Mouse (Mus musculus) heart, postnatal 36 days (tissue): ENCODE measurements around the gene Gm5105. TPM values are rescaled to one million over a fixed set of nuclear protein-coding genes. Genes with fewer than 3 reads are reported as not detected.
A peak's percentile ranks its signal among the peaks of the same experiment; 100 is the strongest.

ENCODE experiments used
- DNase-seq, 2 experiments: peaks; one replicate each; pipeline ENCODE4 v3.0.0; 2021 to 2022
- intact Hi-C: fragments of 180-260 bp; cut with DNase I; formaldehyde crosslinking; loops from one replicate; pipeline ENCODE4 v1.15.1; 2025
- total RNA-seq, 2 experiments: library from RNA; stranded (reverse); gene quantifications; 2 replicates each; pipeline ENCODE4 v1.2.3; 2021

Gene Gm5105
- total RNA-seq, result under 1 TPM; 0.64 to 0.81 TPM

DNA sequence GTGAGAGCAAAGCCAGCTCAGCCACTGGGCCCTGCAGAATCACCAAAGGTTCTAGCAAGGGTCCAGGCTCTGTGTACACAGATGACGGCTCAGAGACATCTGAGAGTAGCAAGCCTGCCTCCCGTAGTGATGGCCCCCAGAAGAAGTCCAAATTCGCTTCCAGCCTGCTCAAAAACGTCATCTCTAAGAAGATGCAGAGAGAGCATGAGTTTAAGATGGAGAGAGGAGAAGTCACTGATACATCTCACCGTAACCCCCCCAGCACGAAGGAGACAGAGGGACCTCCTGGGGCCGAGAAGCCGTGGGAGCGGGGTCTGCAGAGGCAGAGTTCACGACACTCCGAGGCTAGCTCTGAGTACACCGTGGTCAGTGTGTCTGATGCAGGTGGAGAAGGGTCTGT is at the start of gene Gm5105:
Gm5105 (minus strand) TSS at position 101 of the 400 bp plus-strand sequence.
- intact Hi-C loops, result loop anchor here (5.0 kb wide), 1 partner anchor 200 kb away; the partner anchor contains the start of gene Dnajb14
- no peak for DNase-seq

DNA sequence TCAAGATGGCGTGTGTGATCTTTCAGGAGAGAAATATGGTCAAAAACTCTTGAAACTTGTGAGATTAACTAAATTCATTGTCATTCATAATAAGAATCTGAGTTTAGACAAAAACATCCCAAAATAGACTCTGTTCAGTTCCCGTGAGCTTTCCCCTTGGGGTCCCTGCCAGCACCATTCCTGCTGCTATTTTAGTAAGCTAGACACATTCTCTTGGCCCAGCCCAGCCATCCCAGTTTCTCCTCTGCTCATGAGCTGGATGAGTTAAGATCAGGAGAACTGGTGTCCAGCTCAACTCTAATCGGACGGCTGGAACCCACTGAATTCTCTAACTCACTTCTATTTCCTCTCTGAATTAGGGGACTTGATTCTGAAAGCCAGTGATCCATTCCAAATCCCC is 49.7 kb upstream of the Gm5105 start:
- peak; percentile 37 to 60 for DNase-seq
- intact Hi-C loops, result loop anchor here (5.0 kb wide), 1 partner anchor 35 kb away; no protein-coding TSS in a partner anchor

DNA sequence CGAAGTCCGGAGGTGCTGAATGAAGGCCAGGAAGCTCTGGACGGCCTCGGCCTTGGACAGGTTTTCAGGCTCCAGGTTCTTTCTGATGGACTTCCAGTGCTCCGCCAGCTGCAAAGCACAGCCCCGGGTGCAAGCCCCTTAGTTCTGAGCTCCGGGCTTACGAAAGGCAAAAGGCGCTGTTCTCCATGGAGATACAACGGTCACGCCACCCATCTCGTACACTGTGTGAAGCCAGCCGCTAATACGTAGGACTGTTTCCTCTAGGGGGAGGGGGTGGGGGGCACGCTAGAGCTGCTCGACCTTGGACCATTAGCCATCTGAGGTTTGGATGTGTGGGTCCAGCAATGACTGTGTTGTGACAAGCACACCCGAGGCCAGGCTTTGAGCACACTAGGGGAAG is 46.9 kb upstream of the Gm5105 start:
- no peak for DNase-seq
- intact Hi-C loops, result no loop called here

DNA sequence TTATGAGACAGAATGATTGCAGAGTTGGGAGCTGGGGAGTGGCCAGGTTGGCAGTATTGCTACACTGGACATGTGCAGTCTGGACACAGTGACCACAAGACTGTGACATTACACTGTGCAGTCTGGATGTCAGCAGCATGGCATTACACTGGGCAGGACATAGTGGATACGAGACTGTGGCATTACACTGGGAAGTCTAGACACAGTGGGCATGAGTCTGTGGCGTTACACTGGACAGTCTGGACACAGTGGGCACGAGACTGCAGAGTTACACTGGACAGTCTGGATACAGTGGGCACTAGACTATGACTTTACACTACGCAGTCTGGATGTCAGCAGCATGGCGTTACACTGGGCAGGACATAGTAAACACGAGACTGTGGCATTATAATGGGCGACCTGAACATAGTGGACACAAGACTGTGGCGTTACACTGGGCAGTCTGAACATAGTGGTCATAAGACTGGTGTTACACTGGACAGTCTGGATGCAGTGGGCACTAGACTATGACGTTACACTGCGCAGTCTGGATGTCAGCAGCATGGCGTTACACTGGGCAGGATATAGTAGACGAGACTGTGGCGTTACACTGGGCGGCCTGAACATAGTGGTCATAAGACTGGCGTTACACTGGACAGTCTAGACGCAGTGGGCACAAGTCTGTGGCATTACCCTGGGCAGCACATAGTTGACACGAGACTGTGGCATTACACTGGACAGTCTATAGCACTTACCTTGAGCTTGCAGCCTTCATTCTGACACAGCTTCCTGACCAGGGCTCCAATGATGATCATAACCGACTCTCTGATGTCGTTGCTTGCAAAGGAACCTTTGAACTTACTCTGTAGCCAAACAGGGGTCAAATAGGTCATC is 44.0 kb upstream of the Gm5105 start:
- intact Hi-C loops, result no loop called here
- DNase-seq, result no peak

DNA sequence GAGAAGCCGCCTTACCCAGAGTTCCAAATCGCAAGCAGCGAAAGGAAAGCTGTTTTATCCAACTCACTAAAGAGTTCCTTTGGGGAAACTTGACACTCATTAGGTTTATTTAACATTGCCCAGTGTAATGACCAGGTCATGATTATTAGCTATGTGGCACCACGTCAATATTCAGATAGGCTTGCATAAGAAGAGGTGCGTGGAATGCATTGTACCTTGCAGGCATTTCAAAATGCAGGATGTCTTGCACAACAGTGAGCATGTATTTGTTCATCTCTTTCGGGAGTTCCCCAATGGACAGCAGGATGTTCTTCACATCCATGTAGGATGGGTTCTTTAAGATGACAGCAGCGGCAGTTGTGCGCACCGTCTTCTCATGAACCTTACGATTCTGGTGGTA is 39.7 kb upstream of the Gm5105 start:
- DNase-seq, result no peak
- intact Hi-C loops, result no loop called here

DNA sequence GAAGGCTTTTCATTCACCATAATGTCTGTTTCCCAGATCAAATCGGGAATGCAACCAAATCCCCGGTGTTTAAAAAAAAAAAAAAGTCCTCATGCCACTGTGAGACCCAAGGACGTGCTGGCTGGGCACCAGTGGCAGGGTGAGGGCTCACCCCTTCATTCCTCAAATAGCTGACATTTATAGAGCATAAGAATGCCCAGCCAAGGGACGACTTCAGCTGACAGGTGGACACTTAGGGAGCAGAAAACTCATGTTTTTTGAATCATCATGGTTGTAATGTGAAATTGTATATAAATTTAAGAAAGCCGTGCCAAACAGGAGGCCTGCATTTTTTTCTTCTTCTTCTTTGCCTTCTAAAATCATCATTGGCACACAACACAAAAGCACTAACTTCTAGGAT is 37.9 kb upstream of the Gm5105 start:
- DNase-seq, result no peak
- intact Hi-C loops, result no loop called here

DNA sequence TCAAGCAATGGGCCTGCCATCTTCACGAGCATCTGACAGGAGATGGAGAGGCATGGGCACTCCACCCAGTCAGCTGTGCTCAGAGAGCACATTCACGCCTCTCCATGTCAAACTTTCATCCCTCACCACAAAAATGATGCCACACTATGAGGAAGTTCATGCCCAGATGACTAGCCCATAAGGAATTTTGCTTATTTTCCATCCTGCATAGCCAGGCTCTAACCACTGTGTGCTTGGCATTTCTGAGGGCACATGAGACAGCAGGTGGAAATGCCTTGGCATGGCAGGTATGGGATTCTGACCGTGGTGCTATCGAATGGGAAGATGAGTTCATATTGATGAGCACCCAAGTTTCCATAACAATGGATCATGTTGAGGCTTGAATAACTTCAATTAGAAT is 36.5 kb upstream of the Gm5105 start:
- DNase-seq, result no peak
- intact Hi-C loops, result no loop called here

DNA sequence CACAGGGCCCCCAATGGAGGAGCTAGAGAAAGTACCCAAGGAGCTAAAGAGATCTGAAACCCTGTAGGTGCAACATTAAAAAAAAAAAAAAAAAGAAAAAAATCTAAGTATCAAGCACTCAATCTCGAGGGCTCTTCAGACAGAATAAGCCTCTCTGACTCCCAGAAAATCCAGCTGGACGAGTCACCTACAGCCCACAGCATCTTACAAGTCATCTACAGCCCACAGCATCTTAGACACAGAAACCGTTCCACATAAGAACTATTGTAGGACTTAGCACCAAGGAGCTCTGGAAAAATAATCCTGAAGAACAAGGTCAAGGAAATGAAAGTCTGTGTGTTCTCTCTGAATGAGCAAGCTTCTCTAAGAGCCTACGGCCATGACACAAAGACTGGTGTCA is 34.7 kb upstream of the Gm5105 start:
- intact Hi-C loops, result no loop called here
- DNase-seq, result no peak

DNA sequence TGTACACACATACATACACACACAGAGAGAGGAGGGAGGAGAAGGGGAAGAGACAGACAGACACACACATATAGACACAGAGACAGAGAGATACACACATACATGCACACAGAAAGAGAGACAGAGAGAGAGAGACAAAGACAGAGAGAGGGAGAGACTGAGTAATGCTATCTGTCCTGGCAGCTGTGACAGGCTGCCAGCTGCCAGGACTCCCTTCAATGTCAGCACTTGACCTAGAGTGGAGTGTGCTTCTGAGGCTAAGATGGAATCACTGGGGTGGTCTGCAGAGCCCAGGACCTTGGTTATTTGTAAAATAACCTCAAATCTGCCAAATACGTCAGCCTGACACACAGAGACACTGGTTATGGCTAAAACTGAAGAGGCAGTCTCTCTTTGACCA is 30.5 kb upstream of the Gm5105 start:
- no peak for DNase-seq
- intact Hi-C loops, result no loop called here

DNA sequence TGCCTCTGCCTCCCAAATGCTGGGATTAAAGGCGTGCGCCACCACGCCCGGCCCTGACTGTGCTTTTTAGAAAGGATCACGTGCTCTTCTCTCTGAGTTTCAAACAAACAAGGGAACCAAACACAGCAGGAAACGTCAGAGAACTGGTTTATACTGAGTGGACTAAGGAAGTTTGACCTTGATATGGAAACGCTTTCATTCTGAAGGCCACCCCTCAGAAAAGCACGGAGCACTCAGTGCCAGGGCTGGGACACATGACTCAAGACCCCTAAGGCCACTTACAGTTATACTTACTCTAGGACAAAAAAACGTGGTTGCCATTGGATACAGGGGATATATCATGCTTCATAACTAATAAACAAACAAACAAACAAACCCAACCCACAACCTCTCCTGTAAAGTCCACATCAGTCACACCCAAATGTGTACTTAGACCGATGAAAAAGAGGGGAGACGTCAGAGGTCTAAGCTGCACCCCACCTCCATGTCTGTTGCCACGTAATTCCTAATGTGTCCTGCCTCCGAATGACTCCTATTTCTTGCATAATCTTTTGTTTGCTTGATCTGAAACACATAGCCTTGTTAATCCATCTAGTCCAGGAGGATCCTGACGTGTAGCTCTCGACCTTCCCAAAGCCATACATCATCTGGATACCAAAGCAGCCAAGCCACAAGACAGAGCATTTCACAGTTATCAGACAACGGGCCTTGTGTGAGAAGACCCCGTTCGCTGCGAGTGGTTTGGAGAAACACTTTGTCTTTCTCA is 29.3 kb upstream of the Gm5105 start:
- intact Hi-C loops, result no loop called here
- no peak for DNase-seq

DNA sequence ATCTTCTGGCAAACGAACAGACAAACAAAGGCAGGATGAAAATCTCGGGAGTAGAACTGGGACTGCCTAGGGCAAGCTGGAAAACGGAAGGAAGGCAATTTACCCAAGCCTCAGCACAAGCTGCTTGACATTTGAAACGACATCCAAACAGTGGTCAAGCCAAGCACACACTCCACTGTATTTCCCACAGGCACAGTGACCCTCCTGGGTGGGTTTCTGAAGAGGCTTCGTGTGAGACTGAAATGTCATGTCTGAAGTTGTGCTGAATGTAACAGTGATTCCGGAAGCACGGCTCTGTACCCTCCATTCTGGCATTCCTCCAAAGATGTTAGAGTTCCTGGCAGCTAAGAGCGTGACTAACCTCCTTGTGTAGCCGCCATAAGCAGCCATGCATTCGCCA is 28.5 kb upstream of the Gm5105 start:
- intact Hi-C loops, result no loop called here

DNA sequence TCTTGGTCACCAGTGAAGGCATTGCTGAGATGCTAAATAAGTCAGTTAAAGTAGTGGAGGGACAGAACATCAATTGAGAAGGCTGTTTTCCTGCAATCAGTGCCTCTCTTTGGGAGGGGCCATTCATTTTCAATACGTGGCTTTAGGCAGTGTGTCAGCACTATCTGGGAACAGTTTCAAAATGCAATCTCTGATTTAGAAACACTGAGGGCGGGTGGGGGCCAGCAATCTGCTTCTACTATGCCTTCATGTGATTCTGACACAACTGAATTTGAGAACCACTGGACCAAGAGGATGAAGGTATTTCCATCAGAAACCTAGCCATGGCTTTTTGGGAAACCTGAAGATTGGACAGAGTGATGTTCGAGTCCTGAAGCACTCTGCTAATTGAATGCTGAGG is 28.1 kb upstream of the Gm5105 start:
- DNase-seq, result no peak
- intact Hi-C loops, result no loop called here

More for the DNA sequence above, 28.5 kb upstream of the Gm5105 start:
- no peak for DNase-seq

DNA sequence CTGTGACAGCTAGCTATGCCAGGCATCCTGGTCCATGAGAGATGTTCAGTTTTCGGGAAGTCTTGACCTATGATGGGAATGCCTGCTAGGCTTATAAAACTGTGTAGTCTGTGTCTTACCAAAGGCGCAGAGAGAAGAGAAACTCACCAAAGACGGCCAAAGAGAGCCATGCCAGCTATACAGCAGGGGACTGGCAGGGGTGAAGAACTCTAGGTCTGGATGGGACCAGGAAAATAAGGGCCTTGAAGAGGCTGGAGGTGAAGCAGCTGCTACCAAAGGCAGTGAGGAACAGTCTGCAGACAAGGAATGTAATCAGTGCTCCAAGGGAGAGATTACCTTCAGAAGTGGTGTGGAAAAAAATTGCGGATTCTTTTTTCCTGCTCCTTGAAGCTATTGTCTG is 16.7 kb upstream of the Gm5105 start:
- no peak for DNase-seq
- intact Hi-C loops, result loop anchor here (5.0 kb wide), 1 partner anchor 33 kb away; no protein-coding TSS in a partner anchor

DNA sequence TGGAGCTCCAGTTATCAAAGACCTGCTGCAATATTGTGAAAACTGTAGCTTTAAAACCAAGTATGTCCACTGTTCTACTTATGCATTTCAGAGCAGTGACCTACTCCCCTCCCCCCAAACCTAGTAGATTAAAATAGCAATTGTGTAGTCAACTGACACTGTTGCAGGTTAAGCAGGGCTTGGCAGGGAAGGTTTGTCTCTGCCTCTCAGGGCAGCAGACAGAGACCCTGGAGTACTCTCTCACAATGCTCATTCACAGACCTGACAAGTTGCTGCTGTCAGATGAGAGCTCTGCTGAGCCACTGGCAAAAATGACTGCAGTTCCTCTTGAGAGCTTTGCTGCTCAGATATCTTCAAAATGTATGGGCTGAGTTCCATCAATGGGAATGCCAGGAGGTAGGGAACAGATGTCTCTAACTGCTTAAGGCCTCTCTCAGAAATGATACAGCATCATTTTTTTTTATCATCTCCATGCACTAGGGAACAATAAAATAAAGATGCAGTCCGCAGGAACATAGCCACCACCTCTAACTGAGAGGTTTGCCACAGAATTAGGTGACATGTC is 16.0 kb upstream of the Gm5105 start:
- no peak for DNase-seq
- intact Hi-C loops, result loop anchor here (5.0 kb wide), 1 partner anchor 34 kb away; no protein-coding TSS in a partner anchor

DNA sequence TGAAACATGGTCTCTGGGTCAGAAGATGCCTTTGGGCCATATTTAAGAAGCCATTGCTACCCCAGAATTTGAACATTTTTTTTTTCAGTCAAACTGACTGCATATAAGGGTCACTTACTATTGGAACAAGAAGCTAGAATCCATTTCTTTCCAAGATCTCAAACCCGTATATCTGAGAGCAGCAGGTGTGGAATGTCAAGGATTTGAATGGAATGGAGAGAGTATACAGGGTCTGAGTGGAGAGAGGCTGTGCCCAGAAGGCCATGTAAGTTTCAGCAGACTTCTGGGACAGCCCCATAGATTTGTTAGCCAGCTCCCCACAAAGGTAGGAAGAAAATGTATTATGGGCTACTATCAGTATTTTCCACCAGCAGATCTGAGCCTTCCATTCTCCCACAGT is 11.5 kb upstream of the Gm5105 start:
- DNase-seq, result no peak
- intact Hi-C loops, result no loop called here

DNA sequence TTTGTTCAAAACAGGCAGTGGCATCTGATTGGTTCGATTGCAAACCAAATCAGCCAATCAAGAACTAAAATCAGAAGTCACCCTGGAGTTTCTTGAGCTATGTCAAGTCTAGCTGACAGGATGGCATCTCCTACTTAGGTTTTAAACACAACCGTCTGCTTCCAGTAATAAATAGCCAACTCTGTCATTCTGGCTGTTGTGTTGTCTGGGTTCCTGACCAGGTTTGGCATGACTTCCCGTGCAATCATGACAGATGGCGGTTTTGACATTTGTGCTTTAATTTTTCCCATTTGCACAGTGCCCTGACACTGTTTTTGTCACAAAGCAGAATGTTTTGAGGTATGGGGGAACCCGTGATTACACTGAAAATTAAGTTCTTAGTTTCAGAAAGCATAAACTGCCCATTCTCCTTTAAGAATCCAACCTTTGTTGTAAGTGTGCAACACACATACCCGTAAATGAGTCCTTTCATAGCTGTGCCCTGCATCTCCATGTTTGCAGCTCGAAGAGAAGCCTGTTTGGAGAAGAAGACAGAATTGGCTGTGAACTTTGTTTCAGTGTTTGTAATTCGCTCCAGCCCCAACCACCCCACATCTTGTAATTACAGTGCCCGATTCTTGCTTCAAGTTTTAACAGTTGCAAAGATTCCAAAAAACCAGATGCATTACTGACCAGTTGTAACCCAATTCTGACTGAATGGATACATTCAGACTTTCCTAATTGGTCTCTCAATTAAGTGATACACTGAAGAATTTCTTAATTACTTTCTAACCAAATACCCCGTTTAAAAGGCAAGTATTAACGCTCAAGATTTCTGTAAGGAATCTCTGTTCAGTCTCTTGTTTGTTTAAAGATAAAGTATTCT is 10.5 kb upstream of the Gm5105 start:
- DNase-seq, result no peak
- intact Hi-C loops, result no loop called here

DNA sequence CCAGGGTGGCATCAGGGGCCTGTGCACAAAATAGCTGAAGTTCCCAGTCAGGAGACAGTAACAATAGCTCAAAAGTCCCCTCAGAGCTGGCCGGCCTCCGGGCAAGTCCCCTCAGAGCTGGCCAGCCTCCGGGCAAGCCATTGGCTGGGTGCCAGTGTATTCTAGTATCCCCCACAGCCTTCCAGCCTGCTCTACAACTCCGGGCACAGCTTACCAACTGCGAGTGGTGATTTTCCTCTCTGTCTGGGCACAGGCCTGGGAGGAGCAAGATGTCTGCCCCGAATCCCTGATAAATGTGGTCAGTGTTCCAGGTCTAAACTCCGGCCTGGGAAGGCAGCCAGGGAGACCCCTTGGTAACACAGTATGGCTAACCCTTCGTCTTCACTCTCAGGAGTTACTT is 8.0 kb upstream of the Gm5105 start:
- intact Hi-C loops, result no loop called here
- DNase-seq, result peak in 1 of 2 experiments; percentile 49

DNA sequence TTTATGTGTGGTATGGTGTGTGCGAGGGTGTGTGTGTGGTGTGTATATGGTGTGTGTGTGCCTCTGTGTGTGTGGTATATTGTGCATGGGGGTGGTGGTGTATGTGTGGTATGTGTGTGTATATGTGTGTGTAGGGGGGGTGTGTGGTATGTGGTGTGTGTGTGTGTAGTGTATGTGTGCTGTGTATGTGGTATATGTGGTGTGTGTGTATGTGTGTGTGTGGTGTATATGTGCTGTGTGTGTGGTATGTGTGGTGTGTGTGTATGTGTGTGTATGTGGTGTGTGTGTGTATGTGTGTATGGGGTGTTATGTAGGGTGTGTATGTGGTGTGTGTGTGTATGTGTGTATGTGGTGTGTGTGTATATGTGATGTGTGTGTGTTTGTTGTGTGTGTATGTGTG is 7.0 kb upstream of the Gm5105 start:
- no peak for DNase-seq
- intact Hi-C loops, result no loop called here

DNA sequence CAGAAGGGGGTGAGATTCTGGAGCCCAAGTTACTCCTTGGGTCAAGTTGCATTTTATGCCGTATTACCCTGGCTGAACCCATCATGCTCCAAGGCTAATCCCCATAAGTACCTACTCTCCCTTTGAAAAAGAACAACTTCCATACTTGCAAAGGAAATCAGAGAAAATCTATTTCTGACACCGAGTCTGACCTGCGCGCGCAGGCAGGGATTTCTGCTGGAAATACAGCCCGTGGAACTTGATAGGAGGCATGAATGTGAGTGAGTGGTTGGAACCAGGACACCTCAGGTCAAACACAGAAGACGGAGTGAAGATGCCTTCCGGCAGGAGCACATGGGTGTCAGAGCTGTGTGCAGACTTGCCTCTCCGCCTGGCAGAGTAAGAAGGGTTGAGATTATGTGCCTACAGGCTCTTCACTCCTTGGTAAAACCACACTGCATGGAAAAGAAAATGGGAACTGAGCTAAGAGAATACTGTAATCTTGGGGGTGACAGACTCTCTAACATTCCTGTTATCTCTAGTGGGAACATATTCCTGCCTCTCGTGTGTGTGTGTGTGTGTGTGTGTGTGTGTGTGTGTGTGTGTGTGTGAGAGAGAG is 4.4 kb upstream of the Gm5105 start:
- intact Hi-C loops, result no loop called here
- no peak for DNase-seq

DNA sequence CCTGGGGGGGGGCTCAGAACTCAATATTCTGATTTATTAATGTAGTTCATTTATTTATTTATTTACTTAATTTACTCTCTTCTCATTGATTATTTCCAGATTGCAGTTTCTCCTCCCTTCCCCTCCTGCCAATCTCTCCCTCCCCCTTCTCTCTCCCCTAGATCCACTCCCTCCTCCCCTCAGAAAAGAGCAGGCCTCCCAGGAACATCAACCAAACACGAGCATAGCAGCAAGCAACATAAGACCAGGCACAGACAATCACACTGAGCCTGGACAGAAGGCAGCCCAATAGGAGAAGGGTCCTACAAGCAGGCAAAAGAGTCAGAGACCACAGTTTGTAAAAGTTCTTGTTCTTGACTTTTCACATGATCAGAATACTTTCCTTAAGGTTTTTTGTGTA is 3.8 kb upstream of the Gm5105 start:
- DNase-seq, result no peak
- intact Hi-C loops, result no loop called here
